In genomic region chr3:38625575-38626184, GRCm38 (mm10) we compare ENCODE assay signal across 10 mouse cellular contexts.
DNase-seq lines count a peak whose midpoint lies in the region; ATAC-seq and TF ChIP-seq lines count a peak whose summit lies in the region.
"Had no signal": no experiment of that assay in that cellular context is flagged by ENCODE, and none has a peak within 500 bp of the region (broad histone marks: within the 10 kb centered on the region; RNA-seq: fewer than 3 reads in every experiment).

No protein-coding gene starts in this region.

- H3K9ac ChIP-seq in hindbrain, embryonic 13.5 days: no peak overlapping the region; the same call in 1 of the 2 replicates
- H3K9ac ChIP-seq: hindbrain, embryonic 12.5 days had no signal

- DNase-seq in hindbrain, embryonic 10.5 days (ENCODE audit: low spot score): peak; percentile 47
- peak; percentile 5 for DNase-seq in retina, postnatal 1 day
- DNase-seq in retina, embryonic 14.5 days (ENCODE audit: low spot score): no peak
- peak; percentile 45 for DNase-seq in mesoderm, embryonic 11.5 days (ENCODE audit: low read depth, low spot score)
- no peak for DNase-seq in lung, adult 2 months
- DNase-seq: cerebellum, adult 9-11 months had no signal

- H3K36me3 ChIP-seq in hindbrain, embryonic 10.5 days: no peaks in the 10 kb centered on the region
- H3K36me3 ChIP-seq in hindbrain, embryonic 13.5 days: no peaks in the 10 kb centered on the region
- H3K36me3 ChIP-seq: hindbrain, embryonic 12.5 days had no signal

- no peak for TF ChIP-seq CTCF in lung, adult 2 months (IDR thresholded peaks at IDR 0.05; ENCODE audit: insufficient read depth, low read length)

- peaks cover 10% of the 10 kb centered on the region; the same call in 1 of the 2 replicates for H3K4me1 ChIP-seq in hindbrain, embryonic 10.5 days (replicated peaks)
- peaks cover 8% of the 10 kb centered on the region for H3K4me1 ChIP-seq in hindbrain, embryonic 13.5 days (replicated peaks)
- H3K4me1 ChIP-seq in lung, adult 2 months (ENCODE audit: control insufficient read depth, insufficient read depth, low read length): no peaks in the 10 kb centered on the region

- H3K27me3 ChIP-seq in hindbrain, embryonic 10.5 days (ENCODE audit: insufficient read depth, poor library complexity, severe bottlenecking): no peaks in the 10 kb centered on the region
- no peaks in the 10 kb centered on the region for H3K27me3 ChIP-seq in hindbrain, embryonic 13.5 days
- H3K27me3 ChIP-seq: hindbrain, embryonic 12.5 days had no signal

- ATAC-seq in hindbrain, embryonic 13.5 days (ENCODE audit: low FRiP score): no peak
- ATAC-seq in activated CD4-positive, CD25-positive, alpha-beta regulatory T cell, adult 4 months: no peak
- ATAC-seq: lung, postnatal 0 days had no signal

- WGBS in hindbrain, embryonic 10.5 days: 58% methylated on average over 12 of the region's 12 CpGs
- 63% methylated on average over 12 of the region's 12 CpGs for WGBS in hindbrain, embryonic 13.5 days
- WGBS in lung, adult 2 months: 52% methylated on average over 12 of the region's 12 CpGs

- no peak for TF ChIP-seq POLR2A in lung, adult 2 months (IDR thresholded peaks at IDR 0.05; ENCODE audit: borderline replicate concordance, extremely low read depth, low read depth, low read length)

- H3K27ac ChIP-seq in hindbrain, embryonic 10.5 days: peak overlapping the region; percentile 23; the same call in 1 of the 2 replicates
- no peak overlapping the region for H3K27ac ChIP-seq in hindbrain, embryonic 13.5 days
- H3K27ac ChIP-seq: hindbrain, embryonic 12.5 days had no signal

- no peaks in the 10 kb centered on the region for H3K9me3 ChIP-seq in hindbrain, embryonic 10.5 days
- no peaks in the 10 kb centered on the region for H3K9me3 ChIP-seq in hindbrain, embryonic 13.5 days
- H3K9me3 ChIP-seq: hindbrain, embryonic 12.5 days had no signal

- no peak overlapping the region for H3K4me3 ChIP-seq in hindbrain, embryonic 10.5 days
- H3K4me3 ChIP-seq in hindbrain, embryonic 13.5 days: no peak overlapping the region
- no peak overlapping the region for H3K4me3 ChIP-seq in lung, adult 2 months (replicated peaks; ENCODE audit: extremely low read depth, low read depth, low read length)
- H3K4me3 ChIP-seq: hindbrain, embryonic 12.5 days had no signal

- no peak overlapping the region for H3K4me2 ChIP-seq in hindbrain, embryonic 13.5 days
- H3K4me2 ChIP-seq: hindbrain, embryonic 12.5 days had no signal

Comparison
In these comparisons a context has a peak if more than half of its experiments do, and no peak if none do; other contexts are left out.
1. DNase-seq: peak in hindbrain, embryonic 10.5 days (single experiment), retina, postnatal 1 day (single experiment) and mesoderm, embryonic 11.5 days (single experiment); none in retina, embryonic 14.5 days (single experiment) and lung, adult 2 months (single experiment).